Mouse (Mus musculus): ENCODE results near the gene Bcat2.

DNA sequence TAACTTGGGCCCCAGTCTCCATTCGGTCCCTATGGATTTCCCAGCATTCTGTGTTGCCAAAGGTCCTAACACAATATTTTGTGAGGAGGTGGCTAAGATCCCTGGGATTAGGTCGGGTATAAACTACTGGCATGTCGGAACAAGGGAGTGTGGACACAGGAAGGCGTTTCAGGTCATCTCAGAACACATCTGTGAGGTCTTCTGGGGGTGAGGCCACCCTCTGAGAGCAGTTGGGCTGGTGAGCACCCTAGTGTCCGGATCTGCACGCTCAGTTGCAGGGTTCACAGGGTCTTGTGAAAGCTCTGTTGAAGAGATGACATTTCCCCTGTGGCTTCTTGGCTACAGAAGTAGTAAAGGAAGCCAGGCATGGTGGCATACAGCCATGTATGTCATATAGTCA, 16.0 kb downstream of the Bcat2 start:
- TF ChIP-seq CTCF (IDR thresholded peaks at IDR 0.05; ENCODE audit: low read depth, low read length) (no peak), POLR2A (IDR thresholded peaks at IDR 0.05; ENCODE audit: extremely low read depth, insufficient read depth, low read length) (no peak)

Data from liver, adult 2 months (tissue).